Mouse (Mus musculus) lung, embryonic 14.5 days (tissue): ENCODE data around the gene Tfap2a. TPM values are rescaled to one million over a fixed set of nuclear protein-coding genes. Genes with fewer than 3 reads are reported as not detected.
A peak's percentile ranks its signal among the peaks of the same experiment; 100 is the strongest.

Source experiments
- ATAC-seq: fragments of 200-750 bp; cut with Nextera tagmentation; 2 replicates; pipeline ENCODE4 v1.8.0; 2017; ENCODE audit warnings: mild to moderate bottlenecking, moderate TSS enrichment, moderate library complexity; ENCODE audit not compliant: insufficient read depth
- DNase-seq: peaks from one replicate; pipeline ENCODE4 v3.0.0-alpha.2; 2015
- H3K27ac ChIP-seq: fragments of 300-500 bp; sonication (generic); 2 replicates; pipeline ENCODE4 v1.5.1; 2014; ENCODE audit warnings: low read depth, mild to moderate bottlenecking, moderate library complexity
- H3K27me3 ChIP-seq: fragments of 300-500 bp; sonication (generic); 2 replicates; pipeline ENCODE4 v1.6.1; 2014; ENCODE audit warnings: low read length, control low read depth; ENCODE audit not compliant: insufficient read depth
- H3K36me3 ChIP-seq: fragments of 300-500 bp; sonication (generic); 2 replicates; pipeline ENCODE4 v1.6.1; 2014; ENCODE audit warnings: control low read depth; ENCODE audit not compliant: insufficient read depth
- H3K4me1 ChIP-seq: fragments of 300-500 bp; sonication (generic); 2 replicates; pipeline ENCODE4 v1.6.1; 2014; ENCODE audit warnings: antibody characterized with exemption, control low read depth; ENCODE audit not compliant: insufficient read depth
- H3K4me2 ChIP-seq: fragments of 300-500 bp; sonication (generic); 2 replicates; pipeline ENCODE4 v1.6.1; 2014; ENCODE audit warnings: mild to moderate bottlenecking
- H3K4me3 ChIP-seq: fragments of 300-500 bp; sonication (generic); 2 replicates; pipeline ENCODE4 v1.5.1; 2014; ENCODE audit warnings: low read depth, low read length
- H3K9ac ChIP-seq: fragments of 300-500 bp; sonication (generic); 2 replicates; pipeline ENCODE4 v1.6.1; 2014
- H3K9me3 ChIP-seq: fragments of 300-500 bp; sonication (generic); 2 replicates; pipeline ENCODE4 v1.6.1; 2016; ENCODE audit warnings: low read depth, low read length, control low read depth
- CTCF ChIP-seq: IDR thresholded peaks from 2 replicates; pipeline ENCODE4 v1.5.1; 2016; ENCODE audit warnings: antibody characterized with exemption, low read depth
- whole genome bisulfite sequencing: fragments of 180-500 bp; shearing (Covaris S2); extraction: QIAGEN DNeasy Blood & Tissue Kit; methylation state at CpG from one replicate; pipeline ENCODE4 v1.1.7; 2014; 5-methylcytosine and 5-hydroxymethylcytosine counted together
- polyA plus RNA-seq: library from polyadenylated mRNA; unstranded; fragments of >200 nt; fragmentation: Nextera tagmentation; extraction: Ambion mirVana; gene quantifications from 2 replicates; pipeline ENCODE4 v1.2.1, GENCODE M21; 2014

The Tfap2a gene
- polyA plus RNA-seq, 1 experiment from 2014 or later: 0.11 TPM

DNA sequence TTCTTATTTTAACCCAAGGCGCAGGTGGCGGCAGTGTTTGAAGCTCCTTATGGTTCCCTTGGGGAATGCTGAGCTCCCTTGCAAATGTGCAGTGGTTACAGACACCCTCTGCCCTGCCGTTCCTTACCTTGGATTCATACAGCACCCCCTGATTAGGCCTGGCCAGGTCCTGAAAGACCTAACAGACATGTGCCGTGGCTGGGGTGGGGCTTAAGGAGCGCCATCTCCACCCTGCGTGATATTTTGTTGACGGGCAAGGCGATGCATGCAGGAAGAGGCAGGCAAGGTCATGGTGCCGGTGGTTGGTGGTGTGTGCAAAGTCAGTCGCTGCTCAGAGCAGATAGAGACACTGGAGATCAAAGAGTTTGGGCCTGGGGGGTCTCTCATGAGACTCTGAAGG lies 1.7 kb upstream of the Tfap2a start:
- H3K36me3 ChIP-seq: no peaks in the 10 kb centered on the region
- H3K27me3 ChIP-seq: peaks cover 100% of the 10 kb centered on the region
- WGBS: 3% methylated on average over 10 of the region's 10 CpGs
- no peak overlapping the region for H3K27ac ChIP-seq
- no peak for TF ChIP-seq CTCF
- H3K9ac ChIP-seq: no peak overlapping the region
- H3K4me2 ChIP-seq: no peak overlapping the region
- DNase-seq: no peak
- H3K4me3 ChIP-seq: no peak overlapping the region
- no peaks in the 10 kb centered on the region for H3K4me1 ChIP-seq
- no peaks in the 10 kb centered on the region for H3K9me3 ChIP-seq
- no peak for ATAC-seq

GRCm38 (mm10) chr13:40739121-40739650 lies 1.0 kb upstream of the Tfap2a start:
- no peak overlapping the region for H3K4me3 ChIP-seq
- WGBS: 1% methylated on average over 17 of the region's 17 CpGs

GRCm38 (mm10) chr13:40737761-40738160 lies 415 bp downstream of the Tfap2a start:
- H3K27ac ChIP-seq: no peak overlapping the region
- no peaks in the 10 kb centered on the region for H3K9me3 ChIP-seq
- 2% methylated on average over 22 of the region's 22 CpGs for WGBS
- DNase-seq (no peak), ATAC-seq (no peak)
- no peaks in the 10 kb centered on the region for H3K36me3 ChIP-seq
- no peaks in the 10 kb centered on the region for H3K4me1 ChIP-seq
- H3K9ac ChIP-seq: no peak overlapping the region
- H3K4me3 ChIP-seq: 0 out of 2 replicates have a peak overlapping the region, but pooled peaks have one; percentile 2
- no peak overlapping the region for H3K4me2 ChIP-seq
- peaks cover 100% of the 10 kb centered on the region for H3K27me3 ChIP-seq
- no peak for TF ChIP-seq CTCF

More at GRCm38 (mm10) chr13:40739121-40739650, 1.0 kb upstream of the Tfap2a start:
- ATAC-seq (no peak), DNase-seq (no peak)
- Histone ChIP-seq H3K4me2 (no peak overlapping the region), H3K9me3 (no peaks in the 10 kb centered on the region), H3K9ac (no peak overlapping the region), H3K27ac (no peak overlapping the region), H3K27me3 (peaks cover 100% of the 10 kb centered on the region), H3K4me1 (no peaks in the 10 kb centered on the region), H3K36me3 (no peaks in the 10 kb centered on the region)
- TF ChIP-seq CTCF: no peak

DNA sequence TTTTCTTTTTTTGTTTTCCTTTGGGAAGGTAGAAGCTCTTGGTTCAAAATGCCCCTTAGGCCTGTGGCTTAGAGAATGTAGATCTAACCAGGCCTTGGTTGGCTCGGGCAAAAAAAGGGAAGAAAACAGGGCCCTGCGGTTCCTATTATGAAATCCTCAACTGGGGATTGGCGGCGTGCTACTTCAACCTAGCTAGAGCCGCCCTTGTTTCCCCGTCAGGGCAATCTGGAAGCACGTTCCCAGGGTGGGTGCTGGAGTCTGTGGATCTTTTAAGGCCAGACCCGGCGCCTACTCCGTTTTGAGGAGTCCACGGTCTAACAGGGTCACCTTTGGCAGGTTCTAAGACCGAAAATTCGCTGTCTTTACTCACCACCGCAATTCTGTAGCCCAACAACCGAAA lies 1.1 kb downstream of the Tfap2a start:
- no peaks in the 10 kb centered on the region for H3K9me3 ChIP-seq
- H3K4me2 ChIP-seq: no peak overlapping the region
- no peaks in the 10 kb centered on the region for H3K36me3 ChIP-seq
- H3K27me3 ChIP-seq: peaks cover 100% of the 10 kb centered on the region
- WGBS: 9% methylated on average over 15 of the region's 15 CpGs
- no peak overlapping the region for H3K4me3 ChIP-seq
- no peaks in the 10 kb centered on the region for H3K4me1 ChIP-seq
- H3K9ac ChIP-seq: no peak overlapping the region
- TF ChIP-seq CTCF: no peak
- DNase-seq (no peak), ATAC-seq (no peak)
- no peak overlapping the region for H3K27ac ChIP-seq

- TF ChIP-seq CTCF: no peak
- Histone ChIP-seq H3K4me2 (peak overlapping the region; percentile 26), H3K4me3 (0 out of 2 replicates have a peak overlapping the region, but pooled peaks have one; percentile 10), H3K9me3 (no peaks in the 10 kb centered on the region), H3K27me3 (peaks cover 100% of the 10 kb centered on the region), H3K27ac (no peak overlapping the region), H3K4me1 (no peaks in the 10 kb centered on the region), H3K36me3 (no peaks in the 10 kb centered on the region), H3K9ac (no peak overlapping the region)
- 7% methylated on average over 19 of the region's 19 CpGs for WGBS
- ATAC-seq (no peak), DNase-seq (no peak)
These were observed 1.9 kb downstream of the Tfap2a start for GRCm38 (mm10) chr13:40736107-40736780.

GRCm38 (mm10) chr13:40735416-40736106 lies 2.6 kb downstream of the Tfap2a start:
- Histone ChIP-seq H3K4me1 (no peaks in the 10 kb centered on the region), H3K27me3 (peaks cover 99% of the 10 kb centered on the region), H3K4me3 (0 out of 2 replicates have a peak overlapping the region, but pooled peaks have one; percentile 10), H3K9ac (no peak overlapping the region), H3K4me2 (peak overlapping the region; percentile 26), H3K36me3 (no peaks in the 10 kb centered on the region), H3K27ac (no peak overlapping the region), H3K9me3 (no peaks in the 10 kb centered on the region)
- ATAC-seq (no peak), DNase-seq (no peak)
- TF ChIP-seq CTCF: no peak
- WGBS: 8% methylated on average over 17 of the region's 17 CpGs

- no peaks in the 10 kb centered on the region for H3K36me3 ChIP-seq
- no peak overlapping the region for H3K9ac ChIP-seq
- WGBS: under 1% methylated on average over 33 of the region's 33 CpGs
- ATAC-seq (no peak), DNase-seq (no peak)
- peak overlapping the region; percentile 59; the same call in 1 of the 2 replicates for H3K4me2 ChIP-seq
- H3K27ac ChIP-seq: no peak overlapping the region
- no peaks in the 10 kb centered on the region for H3K9me3 ChIP-seq
- H3K4me1 ChIP-seq: no peaks in the 10 kb centered on the region
- H3K27me3 ChIP-seq: peaks cover 98% of the 10 kb centered on the region
- no peak for TF ChIP-seq CTCF
- peak overlapping the region; percentile 29 for H3K4me3 ChIP-seq
These were observed 3.7 kb downstream of the Tfap2a start for GRCm38 (mm10) chr13:40734316-40734965.
